Mouse (Mus musculus): ENCODE measurements around the gene Sel1l.
"Not testable (repeated sequence)": the region's sequence is repeated elsewhere in the genome, so short reads cannot be mapped to it uniquely, and the experiment has no call there.

The Sel1l gene

GRCm38 (mm10) chr12:91818726-91819125 lies 30.2 kb downstream of the Sel1l start:
- DNase-seq (ENCODE audit: low read depth, low spot score): no peak

GRCm38 (mm10) chr12:91815990-91816389 lies 33.0 kb downstream of the Sel1l start:
- peak; percentile 61 for DNase-seq (ENCODE audit: low read depth, low spot score)

- DNase-seq (ENCODE audit: low read depth, low spot score): no peak
Observed at GRCm38 (mm10) chr12:91815552-91815951, 33.4 kb downstream of the Sel1l start.

GRCm38 (mm10) chr12:91808911-91809310 lies 40.0 kb downstream of the Sel1l start:
- DNase-seq (ENCODE audit: low read depth, low spot score): no peak

- no peak for DNase-seq (ENCODE audit: low read depth, low spot score)
Observed at GRCm38 (mm10) chr12:91807761-91808160, 41.2 kb downstream of the Sel1l start.

GRCm38 (mm10) chr12:91807095-91807494 lies 41.9 kb downstream of the Sel1l start:
- no peak for DNase-seq (ENCODE audit: low read depth, low spot score)

- DNase-seq (ENCODE audit: low read depth, low spot score): no peak
Observed at GRCm38 (mm10) chr12:91804262-91804661, 44.7 kb downstream of the Sel1l start.

- DNase-seq (ENCODE audit: low read depth, low spot score): no peak
Observed at GRCm38 (mm10) chr12:91803207-91803932, 45.6 kb downstream of the Sel1l start.

- no peak for DNase-seq (ENCODE audit: low read depth, low spot score)
Observed at GRCm38 (mm10) chr12:91802586-91803206, 46.3 kb downstream of the Sel1l start.

GRCm38 (mm10) chr12:91800861-91801385 lies 48.0 kb downstream of the Sel1l start:
- DNase-seq (ENCODE audit: low read depth, low spot score): no peak

GRCm38 (mm10) chr12:91799821-91800335 lies 49.1 kb downstream of the Sel1l start:
- DNase-seq (ENCODE audit: low read depth, low spot score): no peak

- DNase-seq (ENCODE audit: low read depth, low spot score): peak; percentile 35
Observed at GRCm38 (mm10) chr12:91799379-91799773, 49.6 kb downstream of the Sel1l start.

- DNase-seq (ENCODE audit: low read depth, low spot score): peak; percentile 24
Observed at GRCm38 (mm10) chr12:91798720-91799378, 50.1 kb downstream of the Sel1l start.

GRCm38 (mm10) chr12:91796774-91797173 lies 52.2 kb downstream of the Sel1l start:
- DNase-seq (ENCODE audit: low read depth, low spot score): no peak

GRCm38 (mm10) chr12:91793266-91793665 lies 55.7 kb downstream of the Sel1l start:
- DNase-seq (ENCODE audit: low read depth, low spot score): no peak

- no peak for DNase-seq (ENCODE audit: low read depth, low spot score)
Observed at GRCm38 (mm10) chr12:91791822-91792221, 57.1 kb downstream of the Sel1l start.

GRCm38 (mm10) chr12:91789801-91790200 lies 59.2 kb downstream of the Sel1l start:
- peak; percentile 53 for DNase-seq (ENCODE audit: low read depth, low spot score)

- not testable (repeated sequence) for DNase-seq (ENCODE audit: low read depth, low spot score)
Observed at GRCm38 (mm10) chr12:91788446-91788845, 60.5 kb downstream of the Sel1l start.

GRCm38 (mm10) chr12:91787959-91788437 lies 61.0 kb downstream of the Sel1l start, which contains the start of gene Ston2:
Ston2 (minus strand) TSS chr12:91788387.
- no peak for DNase-seq (ENCODE audit: low read depth, low spot score)

GRCm38 (mm10) chr12:91786355-91786754 lies 62.6 kb downstream of the Sel1l start:
- DNase-seq (ENCODE audit: low read depth, low spot score): peak; percentile 59

- no peak for DNase-seq (ENCODE audit: low read depth, low spot score)
Observed at GRCm38 (mm10) chr12:91781432-91781831, 67.5 kb downstream of the Sel1l start.

GRCm38 (mm10) chr12:91780531-91780930 lies 68.4 kb downstream of the Sel1l start:
- no peak for DNase-seq (ENCODE audit: low read depth, low spot score)
